Mouse (Mus musculus): ENCODE data around the gene Igfbpl1. TPM values are rescaled to one million over a fixed set of nuclear protein-coding genes. Genes with fewer than 3 reads are reported as not detected.

Igfbpl1 gene
- total and polyA plus RNA-seq, 3 experiments = not detected

DNA sequence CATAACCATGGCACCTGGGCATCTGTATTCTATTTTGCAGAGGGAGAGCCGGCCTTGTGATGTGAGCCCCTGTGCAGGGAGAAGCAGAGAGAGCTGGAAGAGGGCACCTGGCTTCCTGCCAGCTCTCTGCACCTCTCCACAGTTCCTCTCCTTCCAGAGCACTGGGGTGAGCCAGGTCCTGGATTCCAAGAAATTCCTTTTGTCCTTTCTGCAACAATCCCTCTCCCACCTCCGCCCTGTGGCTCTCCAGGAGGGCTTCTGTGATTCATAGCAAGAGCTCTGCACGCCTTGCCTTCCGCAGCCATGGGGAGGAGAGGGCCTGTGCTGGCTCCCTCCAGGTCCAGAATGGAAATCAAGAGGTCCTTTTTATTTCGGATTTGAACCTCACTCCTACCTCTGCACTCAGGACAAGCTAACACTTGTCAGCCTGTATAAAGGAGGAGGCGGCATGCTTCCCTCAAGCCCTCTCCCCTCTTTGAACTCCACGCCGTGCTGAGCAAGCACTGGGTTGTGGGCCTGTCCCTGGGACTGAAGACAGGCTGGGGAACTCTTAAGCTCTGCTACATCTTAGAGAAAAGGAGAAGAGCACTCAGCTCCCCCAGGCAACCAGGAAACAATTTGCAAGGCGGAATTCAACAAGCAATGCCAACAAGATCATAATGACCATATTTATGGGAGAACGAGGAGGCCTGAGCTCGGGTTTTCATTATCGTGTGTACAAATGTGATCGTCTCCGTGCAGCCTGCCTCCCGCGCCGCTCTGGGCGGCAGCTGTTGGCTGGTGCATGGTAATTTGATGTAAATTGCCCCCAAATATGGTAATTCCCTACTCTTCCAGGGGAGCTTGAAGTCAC is 63.2 kb downstream of the Igfbpl1 start:
- H3K9me3 ChIP-seq (replicated peaks; ENCODE audit: insufficient read depth, low read length) = no peaks in the 10 kb centered on the region
- TF ChIP-seq USF1 (IDR thresholded peaks at IDR 0.05; ENCODE audit: low read depth, low read length) (no peak), TAL1 (IDR thresholded peaks at IDR 0.05; ENCODE audit: low read length) (no peak), SMC3 (IDR thresholded peaks at IDR 0.05; ENCODE audit: low read depth, low read length) (no peak), ZMIZ1 (IDR thresholded peaks at IDR 0.05; ENCODE audit: low read depth, low read length) (no peak), MYC (IDR thresholded peaks at IDR 0.05; ENCODE audit: low read depth, low read length) (no peak), HCFC1 (IDR thresholded peaks at IDR 0.05; ENCODE audit: low read depth, low read length) (no peak), POLR2A (IDR thresholded peaks at IDR 0.05; ENCODE audit: control insufficient read depth in 1 of 2, insufficient read depth in 1 of 2, low read depth in 1 of 2, low read length in 2 of 2, poor library complexity in 1 of 2) (no peak), MEF2A (IDR thresholded peaks at IDR 0.05; ENCODE audit: extremely low read depth, insufficient replicate concordance, low read depth, low read length, poor library complexity, severe bottlenecking) (no peak), CHD1 (IDR thresholded peaks at IDR 0.05; ENCODE audit: low read depth, low read length) (no peak), GATA1 (IDR thresholded peaks at IDR 0.05; ENCODE audit: low read depth, low read length) (no peak), POLR2AphosphoS5 (IDR thresholded peaks at IDR 0.05; ENCODE audit: borderline replicate concordance, low read depth, low read length) (no peak), USF2 (IDR thresholded peaks at IDR 0.05; ENCODE audit: borderline replicate concordance in 1 of 2, insufficient read depth in 1 of 2, low read depth in 1 of 2, low read length in 2 of 2) (no peak), ZKSCAN1 (IDR thresholded peaks at IDR 0.05; ENCODE audit: low read depth, low read length) (no peak)
- no peaks in the 10 kb centered on the region for H3K4me1 ChIP-seq (ENCODE audit: control insufficient read depth in 1 of 2, insufficient read depth in 2 of 2, low read length in 2 of 2)
- H3K27me3 ChIP-seq (ENCODE audit: control insufficient read depth in 1 of 2, insufficient read depth in 2 of 2, low read length in 2 of 2) = peaks cover 0 to 4% of the 10 kb centered on the region in 2 experiments
- no peaks in the 10 kb centered on the region for H3K36me3 ChIP-seq (ENCODE audit: control insufficient read depth in 1 of 2, insufficient read depth in 2 of 2, low read length in 2 of 2)
- no peak overlapping the region for H3K9ac ChIP-seq (ENCODE audit: control insufficient read depth, low read depth, low read length, poor library complexity, severe bottlenecking)
- no peak overlapping the region for H3K27ac ChIP-seq (ENCODE audit: control insufficient read depth, low read depth, low read length)
- no peaks in the 10 kb centered on the region for H3K79me2 ChIP-seq (ENCODE audit: control insufficient read depth, insufficient read depth, low read length, poor library complexity)
- DNase-seq (ENCODE audit: low read depth, low spot score) = no peak
- no peak overlapping the region for H3K4me3 ChIP-seq (ENCODE audit: control insufficient read depth in 1 of 2, insufficient read depth in 1 of 2, low read depth in 2 of 2, low read length in 2 of 2)

DNA sequence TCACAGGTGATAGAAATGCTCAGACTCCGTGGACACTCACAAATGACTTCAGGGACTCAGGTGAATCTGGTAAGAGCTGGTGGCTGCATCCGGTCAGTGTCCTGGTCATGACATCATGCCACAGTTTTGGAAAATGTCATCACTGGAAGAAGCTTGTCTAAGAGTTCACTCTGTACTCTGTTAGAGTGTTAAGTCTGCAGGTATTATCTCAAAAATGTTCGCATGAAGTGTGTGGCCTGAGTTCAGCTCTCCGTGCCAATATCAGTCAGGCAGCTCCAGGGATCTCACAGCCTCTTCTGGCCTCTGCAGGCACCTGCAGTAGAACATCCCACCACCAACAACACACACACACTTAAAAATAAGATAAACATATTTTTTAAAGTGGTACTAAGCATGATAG is 64.1 kb downstream of the Igfbpl1 start:
- no peaks in the 10 kb centered on the region for H3K9me3 ChIP-seq (replicated peaks; ENCODE audit: insufficient read depth, low read length)
- no peak overlapping the region for H3K9ac ChIP-seq (ENCODE audit: control insufficient read depth, low read depth, low read length, poor library complexity, severe bottlenecking)
- peaks cover 0 to 3% of the 10 kb centered on the region in 2 experiments for H3K27me3 ChIP-seq (ENCODE audit: control insufficient read depth in 1 of 2, insufficient read depth in 2 of 2, low read length in 2 of 2)
- no peak for DNase-seq (ENCODE audit: low read depth, low spot score)
- TF ChIP-seq TAL1 (IDR thresholded peaks at IDR 0.05; ENCODE audit: low read length) = no peak
- TF ChIP-seq USF1 (IDR thresholded peaks at IDR 0.05; ENCODE audit: low read depth, low read length) = no peak
- no peak for TF ChIP-seq MXI1 (IDR thresholded peaks at IDR 0.05; ENCODE audit: low read depth, low read length)
- TF ChIP-seq NRF1 (IDR thresholded peaks at IDR 0.05; ENCODE audit: insufficient read depth, low read depth, low read length, poor library complexity, severe bottlenecking) = no peak
- TF ChIP-seq UBTF (IDR thresholded peaks at IDR 0.05; ENCODE audit: borderline replicate concordance, insufficient read depth, low read depth, low read length) = no peak
- no peak for TF ChIP-seq POLR2A (IDR thresholded peaks at IDR 0.05; ENCODE audit: control insufficient read depth in 1 of 2, insufficient read depth in 1 of 2, low read depth in 1 of 2, low read length in 2 of 2, poor library complexity in 1 of 2)
- TF ChIP-seq TBP (IDR thresholded peaks at IDR 0.05; ENCODE audit: low read depth, low read length) = no peak
- no peak for TF ChIP-seq SIN3A (IDR thresholded peaks at IDR 0.05; ENCODE audit: low read length)
- no peak for TF ChIP-seq USF2 (IDR thresholded peaks at IDR 0.05; ENCODE audit: borderline replicate concordance in 1 of 2, insufficient read depth in 1 of 2, low read depth in 1 of 2, low read length in 2 of 2)
- TF ChIP-seq HCFC1 (IDR thresholded peaks at IDR 0.05; ENCODE audit: low read depth, low read length) = no peak
- TF ChIP-seq NELFE (IDR thresholded peaks at IDR 0.05; ENCODE audit: low read depth, low read length) = no peak
- TF ChIP-seq BHLHE40 (IDR thresholded peaks at IDR 0.05; ENCODE audit: borderline replicate concordance, low read depth, low read length) = no peak
- H3K4me1 ChIP-seq (ENCODE audit: control insufficient read depth in 1 of 2, insufficient read depth in 2 of 2, low read length in 2 of 2) = no peaks in the 10 kb centered on the region
- H3K36me3 ChIP-seq (ENCODE audit: control insufficient read depth in 1 of 2, insufficient read depth in 2 of 2, low read length in 2 of 2) = no peaks in the 10 kb centered on the region
- no peaks in the 10 kb centered on the region for H3K79me2 ChIP-seq (ENCODE audit: control insufficient read depth, insufficient read depth, low read length, poor library complexity)
- H3K27ac ChIP-seq (ENCODE audit: control insufficient read depth, low read depth, low read length) = no peak overlapping the region
- H3K4me3 ChIP-seq (ENCODE audit: control insufficient read depth in 1 of 2, insufficient read depth in 1 of 2, low read depth in 2 of 2, low read length in 2 of 2) = no peak overlapping the region

Measured in MEL (cell line).